Mouse (Mus musculus) lung, embryonic 15.5 days (tissue): Measurements from ENCODE around the gene Brox. TPM values are rescaled to one million over a fixed set of nuclear protein-coding genes. Genes with fewer than 3 reads are reported as not detected.

Experiments used
- ATAC-seq: fragments of 200-750 bp; cut with Nextera tagmentation; 2 replicates; pipeline ENCODE4 v1.8.0; 2017; ENCODE audit warnings: moderate number of reproducible peaks, borderline replicate concordance; ENCODE audit not compliant: low FRiP score, low TSS enrichment; ENCODE audit errors: extremely low read depth
- H3K27ac ChIP-seq: fragments of 300-500 bp; sonication (generic); 2 replicates; pipeline ENCODE4 v1.5.1; 2015; ENCODE audit warnings: moderate library complexity, mild to moderate bottlenecking, inconsistent platforms
- H3K27me3 ChIP-seq: fragments of 300-500 bp; sonication (generic); 2 replicates; pipeline ENCODE4 v1.6.1; 2015; ENCODE audit warnings: inconsistent platforms
- H3K36me3 ChIP-seq: fragments of 300-500 bp; sonication (generic); 2 replicates; pipeline ENCODE4 v1.6.1; 2015; ENCODE audit warnings: inconsistent platforms
- H3K4me1 ChIP-seq: fragments of 300-500 bp; sonication (generic); 2 replicates; pipeline ENCODE4 v1.6.1; 2015; ENCODE audit warnings: inconsistent platforms
- H3K4me2 ChIP-seq: fragments of 300-500 bp; sonication (generic); 2 replicates; pipeline ENCODE4 v1.6.1; 2015; ENCODE audit warnings: inconsistent platforms, mild to moderate bottlenecking, moderate library complexity
- H3K4me3 ChIP-seq: fragments of 300-500 bp; sonication (generic); 2 replicates; pipeline ENCODE4 v1.5.1; 2015; ENCODE audit warnings: mild to moderate bottlenecking, inconsistent platforms
- H3K9ac ChIP-seq: fragments of 300-500 bp; sonication (generic); 2 replicates; pipeline ENCODE4 v1.6.1; 2015; ENCODE audit warnings: inconsistent platforms
- H3K9me3 ChIP-seq: fragments of 300-500 bp; sonication (generic); 2 replicates; pipeline ENCODE4 v1.6.1; 2016; ENCODE audit warnings: inconsistent platforms
- WGBS: fragments of 180-500 bp; shearing (Covaris S2); methylation state at CpG from one replicate; pipeline ENCODE4 v1.1.7; 2015; 5-methylcytosine and 5-hydroxymethylcytosine counted together
- polyA plus RNA-seq: library from polyadenylated mRNA; unstranded; fragments of >200 nt; fragmentation: Nextera tagmentation; extraction: Ambion mirVana; gene quantifications from 2 replicates; pipeline ENCODE4 v1.2.1, GENCODE M21; 2015

Brox gene
- polyA plus RNA-seq, 1 experiment from 2014 or later: 44.5 TPM

DNA sequence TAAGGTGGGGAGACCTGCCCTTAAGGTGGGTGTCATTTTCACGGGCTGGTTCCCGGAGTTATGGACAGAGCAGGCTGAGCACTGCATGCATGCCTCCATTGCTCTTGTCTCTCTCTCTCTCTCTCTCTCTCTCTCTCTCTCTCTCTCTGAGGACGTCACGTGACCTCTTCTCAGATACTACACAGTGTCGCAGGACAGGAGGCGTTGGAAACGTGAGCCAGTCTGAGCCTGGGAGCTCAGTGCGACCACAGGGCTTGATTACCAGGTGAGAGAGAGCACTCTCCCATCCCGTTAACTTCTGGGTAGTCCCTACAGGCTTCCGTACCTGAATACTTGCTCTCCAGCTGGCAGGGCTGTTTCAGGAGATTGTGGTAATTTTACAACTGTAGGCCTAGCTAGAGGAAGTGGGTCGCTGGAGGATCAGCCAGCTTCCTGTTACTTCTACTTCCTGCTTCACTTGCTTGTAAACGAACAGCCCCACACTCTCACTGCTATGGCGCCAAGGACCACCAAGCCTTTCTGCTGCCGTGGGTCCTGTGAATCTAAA lies 31.1 kb downstream of the Brox start:
- Histone ChIP-seq H3K4me1 (no peaks in the 10 kb centered on the region), H3K27me3 (no peaks in the 10 kb centered on the region), H3K9me3 (no peaks in the 10 kb centered on the region), H3K4me3 (no peak overlapping the region), H3K36me3 (no peaks in the 10 kb centered on the region), H3K9ac (no peak overlapping the region), H3K27ac (no peak overlapping the region), H3K4me2 (no peak overlapping the region)
- no peak for ATAC-seq
- WGBS: 36% methylated on average over 14 of the region's 14 CpGs

DNA sequence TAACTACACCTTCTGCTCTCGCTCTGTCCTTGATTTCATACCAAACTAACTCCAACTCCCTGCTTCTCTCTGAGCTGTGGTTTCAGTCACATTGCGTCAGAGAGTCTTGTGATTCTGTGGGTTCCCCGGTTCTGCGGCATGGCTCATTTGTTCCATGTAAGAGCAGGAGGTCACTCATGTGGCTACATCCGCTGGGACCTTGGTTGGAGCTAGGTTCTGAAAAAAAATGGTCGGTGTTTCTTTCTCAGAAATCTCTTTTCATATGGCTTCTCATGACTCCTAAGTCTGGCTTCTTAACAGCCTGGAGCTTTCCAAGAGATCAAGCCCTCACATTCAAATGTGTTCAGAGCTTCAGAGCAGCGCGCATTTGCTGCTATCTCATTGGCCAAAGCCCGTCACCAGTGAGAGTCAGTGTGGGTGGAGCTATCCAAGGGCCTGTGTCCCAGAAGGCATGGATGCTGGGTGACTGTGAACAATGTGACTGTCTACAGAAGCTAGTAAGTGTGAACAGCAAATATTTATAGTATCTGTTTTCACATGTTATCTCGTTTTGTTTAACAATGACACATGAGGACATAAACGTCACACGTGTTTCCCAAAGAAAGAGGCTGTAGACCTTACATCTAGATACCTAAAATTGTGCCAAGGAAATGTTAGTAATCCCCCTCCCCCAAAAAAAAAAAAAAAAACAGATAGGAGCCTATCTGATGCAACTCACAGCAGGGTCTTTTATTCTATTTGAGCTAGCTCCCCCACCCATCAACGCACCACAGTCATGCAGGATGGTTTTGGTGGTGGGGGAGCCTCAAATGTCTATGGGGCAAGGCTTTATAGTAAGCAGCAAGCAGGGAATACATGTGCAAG lies 32.7 kb downstream of the Brox start:
- no peaks in the 10 kb centered on the region for H3K36me3 ChIP-seq
- no peak overlapping the region for H3K9ac ChIP-seq
- H3K9me3 ChIP-seq: no peaks in the 10 kb centered on the region
- H3K4me1 ChIP-seq: no peaks in the 10 kb centered on the region
- ATAC-seq: no peak; the same call in 1 of the 2 replicates
- H3K27me3 ChIP-seq: no peaks in the 10 kb centered on the region
- 65% methylated on average over 13 of the region's 13 CpGs for WGBS
- no peak overlapping the region for H3K27ac ChIP-seq
- H3K4me3 ChIP-seq: no peak overlapping the region
- no peak overlapping the region for H3K4me2 ChIP-seq

GRCm38 (mm10) chr1:183252574-183252973 lies 44.5 kb downstream of the Brox start:
- no peaks in the 10 kb centered on the region for H3K36me3 ChIP-seq
- H3K4me3 ChIP-seq: no peak overlapping the region
- no peak overlapping the region for H3K4me2 ChIP-seq
- no peak overlapping the region for H3K27ac ChIP-seq
- WGBS: 44% methylated on average over 10 of the region's 10 CpGs
- H3K9me3 ChIP-seq: no peaks in the 10 kb centered on the region
- H3K4me1 ChIP-seq: no peaks in the 10 kb centered on the region
- H3K27me3 ChIP-seq: peaks cover 8% of the 10 kb centered on the region
- H3K9ac ChIP-seq: no peak overlapping the region
- ATAC-seq: no peak

GRCm38 (mm10) chr1:183251818-183252217 lies 45.3 kb downstream of the Brox start:
- no peak overlapping the region for H3K4me2 ChIP-seq
- no peak for ATAC-seq
- H3K4me1 ChIP-seq: no peaks in the 10 kb centered on the region
- H3K9me3 ChIP-seq: no peaks in the 10 kb centered on the region
- H3K27me3 ChIP-seq: peaks cover 8% of the 10 kb centered on the region
- H3K9ac ChIP-seq: no peak overlapping the region
- H3K27ac ChIP-seq: no peak overlapping the region
- H3K36me3 ChIP-seq: no peaks in the 10 kb centered on the region
- 44% methylated on average over 2 of the region's 2 CpGs for WGBS
- no peak overlapping the region for H3K4me3 ChIP-seq

DNA sequence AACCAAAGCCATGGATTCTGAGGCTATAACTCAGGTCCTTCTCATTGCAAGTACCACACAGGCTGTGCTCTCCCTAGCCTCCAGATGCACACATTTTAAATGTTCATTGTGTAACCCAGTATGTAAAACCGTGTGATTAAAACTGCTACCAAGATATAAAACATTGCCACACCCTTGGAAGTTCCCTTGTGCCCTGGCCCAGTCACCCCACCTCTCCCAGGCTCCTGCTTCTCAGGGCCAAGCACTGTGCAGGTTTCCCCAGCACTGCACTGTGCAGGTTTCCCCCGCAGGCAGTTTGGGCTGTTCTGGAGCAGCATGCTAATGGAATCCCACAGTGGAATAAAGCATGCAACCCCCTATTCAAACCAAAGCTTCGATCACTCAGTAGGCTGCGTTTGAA lies 46.5 kb downstream of the Brox start:
- Histone ChIP-seq H3K9me3 (no peaks in the 10 kb centered on the region), H3K27ac (no peak overlapping the region), H3K4me1 (no peaks in the 10 kb centered on the region), H3K4me2 (no peak overlapping the region), H3K9ac (no peak overlapping the region), H3K36me3 (no peaks in the 10 kb centered on the region), H3K27me3 (peaks cover 8% of the 10 kb centered on the region), H3K4me3 (no peak overlapping the region)
- ATAC-seq: no peak
- 66% methylated on average over 4 of the region's 4 CpGs for WGBS

GRCm38 (mm10) chr1:183248144-183248543 lies 48.9 kb downstream of the Brox start:
- H3K36me3 ChIP-seq: no peaks in the 10 kb centered on the region
- no peak overlapping the region for H3K4me2 ChIP-seq
- H3K4me3 ChIP-seq: no peak overlapping the region
- H3K27ac ChIP-seq: no peak overlapping the region
- WGBS: 15% methylated on average over 1 of the region's 1 CpGs
- H3K4me1 ChIP-seq: no peaks in the 10 kb centered on the region
- H3K9ac ChIP-seq: no peak overlapping the region
- H3K9me3 ChIP-seq: no peaks in the 10 kb centered on the region
- peaks cover 8% of the 10 kb centered on the region for H3K27me3 ChIP-seq
- ATAC-seq: no peak

DNA sequence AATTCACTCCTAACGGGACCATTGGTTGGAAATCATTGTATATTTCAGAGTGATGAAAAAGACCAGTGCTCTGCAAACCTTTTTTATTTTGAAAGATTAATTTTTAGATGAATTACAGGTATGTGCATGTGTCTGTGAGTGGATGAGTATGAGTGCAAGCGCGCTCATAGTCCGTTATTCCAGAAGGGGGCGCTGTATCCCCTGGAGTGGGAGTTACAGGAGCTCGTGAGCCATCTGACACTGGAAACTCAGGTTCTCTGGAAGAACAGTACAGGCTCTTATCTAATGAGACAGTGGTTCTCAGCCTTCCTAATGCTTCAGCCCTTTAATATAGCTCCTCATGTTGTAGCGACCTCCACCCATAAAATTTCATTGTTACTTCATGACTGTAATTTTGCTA lies 53.8 kb downstream of the Brox start:
- ATAC-seq: no peak
- no peak overlapping the region for H3K4me3 ChIP-seq

DNA sequence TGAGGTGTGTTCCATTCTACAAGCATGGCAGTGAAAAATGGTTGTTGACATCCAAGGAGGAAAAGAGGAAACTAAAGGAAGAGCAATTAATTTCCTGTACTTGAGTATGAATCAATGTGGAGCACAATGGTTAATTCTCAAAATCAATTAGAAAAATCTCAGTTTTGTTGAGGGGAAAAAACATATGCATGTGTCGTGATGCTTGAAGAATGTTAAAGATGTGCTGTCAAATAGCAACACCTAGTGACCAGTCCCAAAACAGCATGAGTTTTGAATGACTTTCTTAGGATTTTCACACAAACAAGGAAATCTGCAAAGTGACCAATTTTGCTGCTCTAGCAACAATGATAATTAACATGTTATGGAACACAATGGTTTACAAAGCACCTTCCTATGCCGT lies 59.2 kb downstream of the Brox start:
- Histone ChIP-seq H3K4me1 (no peaks in the 10 kb centered on the region), H3K9ac (no peak overlapping the region), H3K36me3 (no peaks in the 10 kb centered on the region), H3K4me2 (no peak overlapping the region), H3K27ac (no peak overlapping the region), H3K9me3 (no peaks in the 10 kb centered on the region), H3K27me3 (0 out of 2 replicates have a peak, but pooled peaks cover 8% of the 10 kb centered on the region), H3K4me3 (no peak overlapping the region)
- 15% methylated on average over 2 of the region's 2 CpGs for WGBS
- no peak for ATAC-seq

More for the DNA sequence above, 53.8 kb downstream of the Brox start:
- Histone ChIP-seq H3K36me3 (no peaks in the 10 kb centered on the region), H3K4me1 (no peaks in the 10 kb centered on the region), H3K9ac (no peak overlapping the region), H3K27ac (no peak overlapping the region), H3K4me2 (no peak overlapping the region), H3K9me3 (no peaks in the 10 kb centered on the region), H3K27me3 (0 out of 2 replicates have a peak, but pooled peaks cover 3% of the 10 kb centered on the region)
- 75% methylated on average over 7 of the region's 7 CpGs for WGBS

DNA sequence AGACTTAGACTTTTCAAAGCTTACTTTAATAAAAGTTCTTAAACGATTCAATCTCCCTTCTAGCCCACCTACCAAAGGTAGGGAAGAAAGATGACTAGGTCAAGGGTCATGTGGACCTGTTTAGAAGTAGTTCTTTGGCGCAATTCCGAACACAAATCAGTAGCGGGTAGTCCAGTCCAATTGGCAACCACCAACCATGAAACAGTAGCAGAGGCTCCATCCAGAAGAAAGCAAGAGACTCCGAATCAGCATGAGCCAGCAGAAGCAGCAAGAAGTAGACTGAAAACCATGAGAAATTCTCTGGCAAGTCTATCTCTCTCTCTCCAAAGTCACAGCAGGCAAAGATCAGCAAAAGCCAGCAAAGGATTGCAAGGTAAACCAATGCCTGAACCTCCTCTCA lies 60.6 kb downstream of the Brox start:
- Histone ChIP-seq H3K4me3 (no peak overlapping the region), H3K9me3 (no peaks in the 10 kb centered on the region), H3K4me1 (no peaks in the 10 kb centered on the region), H3K27ac (no peak overlapping the region), H3K36me3 (no peaks in the 10 kb centered on the region), H3K27me3 (0 out of 2 replicates have a peak, but pooled peaks cover 8% of the 10 kb centered on the region), H3K9ac (no peak overlapping the region), H3K4me2 (no peak overlapping the region)
- ATAC-seq: no peak
- 86% methylated on average over 5 of the region's 5 CpGs for WGBS

DNA sequence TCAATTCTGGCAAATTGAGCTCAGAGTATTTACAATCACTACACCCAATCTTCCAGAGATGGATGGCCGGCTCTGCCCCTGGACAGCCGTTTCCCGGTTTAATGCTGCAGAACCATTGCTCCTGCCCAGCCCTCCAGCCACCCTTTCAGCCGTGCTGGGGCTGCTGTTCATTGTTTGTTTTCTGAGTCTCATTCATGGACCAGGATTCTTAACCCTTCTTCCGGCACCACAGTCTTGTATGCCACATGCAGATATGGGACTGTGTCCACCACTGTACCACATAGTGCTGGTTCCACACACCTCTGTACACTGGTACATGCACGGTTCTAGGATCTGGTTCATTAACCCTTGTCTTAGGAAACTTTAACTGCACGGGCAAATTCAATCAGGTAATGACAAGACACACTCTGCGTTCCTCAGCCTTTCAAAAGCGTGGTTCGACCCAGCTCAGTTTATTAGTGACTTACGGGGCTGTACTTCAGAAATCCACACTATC lies 63.3 kb downstream of the Brox start:
- no peaks in the 10 kb centered on the region for H3K9me3 ChIP-seq
- no peak overlapping the region for H3K4me2 ChIP-seq
- no peak overlapping the region for H3K9ac ChIP-seq
- no peak overlapping the region for H3K4me3 ChIP-seq
- no peaks in the 10 kb centered on the region for H3K36me3 ChIP-seq
- peaks cover 6% of the 10 kb centered on the region; the same call in 1 of the 2 replicates for H3K4me1 ChIP-seq
- 68% methylated on average over 11 of the region's 11 CpGs for WGBS
- H3K27me3 ChIP-seq: 0 out of 2 replicates have a peak, but pooled peaks cover 7% of the 10 kb centered on the region
- H3K27ac ChIP-seq: no peak overlapping the region
- ATAC-seq: no peak

- H3K4me3 ChIP-seq: no peak overlapping the region
- H3K27me3 ChIP-seq: 0 out of 2 replicates have a peak, but pooled peaks cover 5% of the 10 kb centered on the region
- H3K27ac ChIP-seq: no peak overlapping the region
- H3K4me2 ChIP-seq: no peak overlapping the region
- H3K9me3 ChIP-seq: no peaks in the 10 kb centered on the region
- 60% methylated on average over 7 of the region's 7 CpGs for WGBS
- ATAC-seq: no peak
- peaks cover 6% of the 10 kb centered on the region; the same call in 1 of the 2 replicates for H3K4me1 ChIP-seq
- no peak overlapping the region for H3K9ac ChIP-seq
- H3K36me3 ChIP-seq: no peaks in the 10 kb centered on the region
Measured at GRCm38 (mm10) chr1:183232985-183233678, 63.9 kb downstream of the Brox start.

DNA sequence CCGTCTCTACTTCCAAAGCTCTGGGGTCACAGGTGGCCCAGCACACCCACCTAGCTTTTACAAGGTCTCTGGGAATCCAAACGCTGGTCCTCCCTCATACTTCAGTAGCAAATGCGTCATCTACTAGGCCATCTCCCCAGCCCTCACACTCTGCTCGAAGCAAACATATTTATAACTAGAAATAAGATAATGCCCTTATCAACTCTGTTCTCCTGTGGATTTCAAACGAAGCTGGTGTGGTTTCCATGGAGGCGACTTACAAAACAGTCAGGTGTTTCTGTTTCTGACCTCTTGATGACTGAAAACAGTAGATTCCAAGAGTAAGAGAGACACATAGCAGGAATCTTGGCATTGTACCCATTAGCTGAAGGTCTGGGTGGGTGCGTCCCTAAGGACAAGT lies 69.6 kb downstream of the Brox start:
- Histone ChIP-seq H3K4me2 (no peak overlapping the region), H3K36me3 (no peaks in the 10 kb centered on the region), H3K4me1 (peaks cover 6% of the 10 kb centered on the region; the same call in 1 of the 2 replicates), H3K9me3 (no peaks in the 10 kb centered on the region), H3K27ac (no peak overlapping the region), H3K4me3 (no peak overlapping the region), H3K27me3 (no peaks in the 10 kb centered on the region), H3K9ac (no peak overlapping the region)
- 60% methylated on average over 7 of the region's 7 CpGs for WGBS
- ATAC-seq: no peak
